Mouse (Mus musculus): ENCODE results near the gene Rgs3.
"Not testable (repeated sequence)": the region's sequence is repeated elsewhere in the genome, so short reads cannot be mapped to it uniquely, and the experiment has no call there.

Gene Rgs3

DNA sequence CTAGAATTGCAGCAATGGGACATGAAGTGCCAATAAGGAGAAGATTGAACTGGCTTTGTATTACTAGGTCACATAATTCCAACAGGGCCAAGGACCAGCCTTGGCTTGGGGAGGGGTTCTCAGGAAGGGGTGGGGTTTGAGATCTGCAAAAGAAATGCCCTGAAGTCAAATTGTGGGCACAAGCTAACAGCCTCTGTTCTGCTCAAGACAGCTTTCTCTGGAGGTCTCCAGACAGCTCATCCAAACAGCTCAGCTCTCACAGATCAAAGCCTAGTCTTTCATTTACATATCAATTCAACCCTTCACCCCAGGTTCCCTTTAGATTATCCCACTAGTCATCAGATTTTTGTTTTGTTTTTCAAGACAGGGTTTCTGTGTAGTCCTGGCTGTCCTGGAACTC, 14.8 kb upstream of the Rgs3 start:
- in situ Hi-C loops (cut with MboI, MseI): no loop called here

DNA sequence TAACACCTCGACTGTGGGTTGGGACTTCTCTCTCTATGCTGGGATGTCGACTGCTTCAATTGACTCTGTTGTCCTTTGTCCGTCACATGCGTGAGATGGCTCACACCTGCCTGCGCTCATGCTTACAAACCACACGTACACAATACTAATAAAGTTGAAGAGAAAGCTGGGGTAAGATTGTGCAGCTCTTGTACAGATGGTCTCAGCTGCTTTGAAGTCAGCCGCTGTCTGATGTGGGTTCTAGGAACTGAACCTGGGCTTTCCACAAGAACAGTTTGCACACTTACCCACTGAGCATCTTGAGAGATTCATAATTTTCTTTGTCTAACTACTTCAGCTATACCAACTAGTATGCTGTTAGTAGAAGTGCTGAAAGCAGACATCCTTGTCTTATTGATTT, 7.7 kb upstream of the Rgs3 start:
- in situ Hi-C loops (cut with MboI, MseI): no loop called here

DNA sequence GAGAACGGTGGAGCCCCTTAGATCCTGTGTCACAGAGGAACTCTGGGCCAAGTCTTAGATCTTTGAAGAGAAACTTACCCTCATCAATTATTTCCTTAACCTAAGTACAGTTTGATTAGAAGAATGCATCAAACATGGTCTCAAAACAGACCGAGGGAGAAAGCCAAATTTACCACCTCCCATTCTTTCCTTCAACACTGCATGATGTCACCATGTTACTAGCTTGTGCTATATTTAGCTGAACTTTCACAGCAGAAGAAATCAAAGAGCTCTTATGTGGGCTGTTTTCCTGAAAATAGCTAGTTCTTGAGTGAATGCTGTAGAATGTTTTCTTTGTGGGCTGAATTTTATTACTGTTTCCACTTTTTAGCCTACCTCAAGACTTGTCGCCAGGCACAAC, 2.2 kb upstream of the Rgs3 start:
- in situ Hi-C loops (cut with MboI, MseI): no loop called here

DNA sequence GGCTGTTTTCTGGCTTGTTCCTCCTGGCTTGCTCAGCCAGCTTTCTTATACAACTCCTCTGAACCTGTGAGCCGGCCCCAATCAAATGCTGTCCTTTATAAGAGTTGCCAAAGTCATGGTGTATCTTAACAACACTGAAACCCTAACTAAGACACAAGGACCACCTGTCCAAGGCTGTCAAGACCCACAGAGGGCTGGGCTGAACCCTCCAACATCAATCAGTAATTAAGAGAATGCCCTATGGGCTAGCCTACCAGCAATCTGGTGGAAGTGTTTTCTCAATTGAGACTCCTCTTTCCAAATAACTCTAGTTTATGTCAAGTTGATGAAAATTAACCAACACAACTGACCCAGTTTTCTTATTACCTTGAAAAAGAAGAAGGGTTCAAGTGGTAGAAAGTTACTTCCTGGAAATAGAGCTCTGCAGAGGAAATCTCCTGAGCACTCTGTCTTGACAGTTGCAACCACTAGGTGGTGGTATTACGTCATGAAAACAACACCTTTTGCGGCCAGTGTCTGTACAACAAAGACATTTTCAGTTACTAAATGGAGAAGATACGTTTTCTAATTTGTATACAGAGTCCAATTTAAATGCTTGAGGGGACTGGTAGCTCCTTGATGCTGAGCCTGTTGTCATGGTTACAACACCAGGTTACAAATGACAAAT, 1.4 kb downstream of the Rgs3 start:
- in situ Hi-C loops (cut with MboI, MseI): loop anchor here (5.0 kb wide), 2 partner anchors 136 to 196 kb away; no protein-coding TSS in a partner anchor

DNA sequence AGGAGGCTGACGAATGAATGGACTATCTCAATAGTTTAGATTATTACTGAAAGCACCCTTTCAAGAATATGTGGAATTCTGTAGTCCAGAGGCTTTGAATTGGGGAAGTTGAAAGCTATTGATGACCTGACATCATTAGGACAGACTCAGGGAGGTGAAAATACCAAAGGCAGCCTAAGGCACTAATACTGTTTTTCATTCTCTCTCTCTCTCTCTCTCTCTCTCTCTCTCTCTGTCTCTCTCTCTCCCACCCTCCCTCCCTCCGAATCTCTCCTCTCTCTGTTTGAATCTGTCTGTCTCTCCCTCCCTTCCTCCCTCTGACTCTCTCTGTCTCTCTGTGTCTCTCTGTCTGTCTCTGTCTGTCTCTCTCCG, 2.0 kb downstream of the Rgs3 start:
- in situ Hi-C loops (cut with MboI, MseI): loop anchor here (5.0 kb wide), 2 partner anchors 136 to 196 kb away; no protein-coding TSS in a partner anchor

DNA sequence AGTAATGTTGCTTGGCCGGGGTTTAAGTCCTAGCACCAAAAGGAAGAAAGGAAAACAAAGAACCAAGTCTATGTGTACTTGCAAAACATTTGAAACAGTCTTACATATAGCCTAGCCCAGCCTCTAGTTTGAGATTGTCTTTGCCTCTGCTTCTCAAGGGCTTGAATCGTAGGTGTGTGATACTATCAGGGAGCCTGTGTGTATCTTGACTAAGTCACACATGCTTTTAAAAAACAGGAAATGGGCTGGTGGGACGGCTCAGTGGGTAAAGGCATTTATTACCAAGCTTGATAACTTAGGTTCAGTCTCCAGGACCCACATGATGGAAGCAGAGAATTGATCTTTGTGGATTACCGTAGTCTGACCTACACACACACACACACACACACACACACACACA, 2.4 kb downstream of the Rgs3 start:
- in situ Hi-C loops (cut with MboI, MseI): loop anchor here (5.0 kb wide), 2 partner anchors 135 to 195 kb away; no protein-coding TSS in a partner anchor

DNA sequence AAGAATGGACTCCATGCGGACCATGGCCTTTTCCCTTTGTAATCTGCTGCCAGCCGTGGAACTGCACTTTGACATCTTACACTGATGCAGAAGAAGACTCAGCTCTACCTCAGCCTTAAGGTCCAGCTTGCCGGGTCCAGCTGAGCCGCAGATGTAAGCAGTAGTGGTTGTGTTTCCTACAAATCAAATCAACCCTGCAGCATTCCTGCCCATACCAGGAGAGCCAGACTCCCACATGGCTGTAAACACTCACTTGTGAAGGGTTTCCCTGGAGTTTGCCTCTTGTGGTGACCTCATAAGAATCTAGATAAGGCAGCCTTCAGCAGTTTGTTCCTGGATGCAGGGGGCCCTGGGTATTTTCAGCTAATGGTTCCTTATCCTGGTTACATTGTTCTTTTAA, 6.9 kb downstream of the Rgs3 start:
- in situ Hi-C loops (cut with MboI, MseI): loop anchor here (5.0 kb wide), 1 partner anchor 36 kb away; no protein-coding TSS in a partner anchor

DNA sequence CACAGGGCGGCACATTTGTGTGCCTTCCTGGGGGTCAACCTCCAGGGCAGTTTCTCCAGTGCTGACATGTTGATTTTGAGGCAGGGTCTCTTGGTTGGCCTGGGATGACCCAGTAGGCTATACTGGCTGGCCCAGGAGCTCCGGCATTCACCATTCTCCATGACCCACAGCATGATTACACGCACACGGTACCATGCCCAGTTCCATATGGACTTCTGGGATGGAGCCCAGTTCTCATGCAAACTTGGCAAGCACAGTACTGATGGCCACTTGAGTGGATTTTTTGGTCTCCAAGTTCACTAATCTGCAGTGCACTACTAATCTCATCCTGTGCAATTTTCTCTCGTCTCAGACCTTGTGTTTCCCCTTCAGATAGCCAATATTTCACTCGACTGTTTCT, 8.0 kb downstream of the Rgs3 start:
- in situ Hi-C loops (cut with MboI, MseI): loop anchor here (5.0 kb wide), 1 partner anchor 35 kb away; no protein-coding TSS in a partner anchor

DNA sequence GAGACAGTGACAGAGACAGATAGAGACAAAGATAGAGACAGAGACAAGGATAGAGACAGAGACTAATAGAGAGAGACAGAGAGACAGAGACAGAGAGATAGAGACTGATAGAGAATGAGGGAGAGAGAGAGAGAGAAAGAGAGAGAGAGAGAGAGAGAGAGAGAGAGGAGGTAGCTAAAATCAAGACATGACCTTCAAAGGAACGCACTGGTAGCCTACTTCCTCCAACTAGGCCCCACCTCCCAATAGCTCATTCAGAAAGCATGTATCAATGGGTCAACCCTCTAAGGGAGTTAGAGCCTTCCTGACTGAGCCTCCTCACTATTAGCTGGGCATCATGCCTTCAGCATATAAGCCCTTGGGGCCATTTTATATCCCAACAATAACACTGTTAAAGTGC, 8.7 kb downstream of the Rgs3 start:
- in situ Hi-C loops (cut with MboI, MseI): loop anchor here (5.0 kb wide), 1 partner anchor 34 kb away; no protein-coding TSS in a partner anchor

DNA sequence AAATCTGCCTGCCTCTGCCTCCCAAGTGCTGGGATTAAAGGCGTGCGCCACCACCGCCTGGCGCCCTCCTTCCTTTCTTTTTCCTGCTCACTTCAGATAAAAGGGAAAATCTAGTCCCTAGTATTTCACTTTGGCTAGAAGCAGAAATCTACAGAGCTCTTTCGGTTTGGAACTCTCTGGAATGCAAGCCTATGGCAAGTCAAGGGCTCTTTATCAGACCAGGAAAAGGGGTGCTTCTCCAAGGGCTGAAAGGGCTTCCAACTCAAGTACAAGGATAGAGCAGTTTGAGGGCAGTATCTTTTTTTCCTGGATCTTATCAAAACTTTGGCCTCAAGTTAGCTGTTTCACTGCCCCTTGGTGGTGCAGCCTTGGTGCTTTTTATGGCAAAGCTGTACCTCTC, 10.0 kb downstream of the Rgs3 start:
- in situ Hi-C loops (cut with MboI, MseI): loop anchor here (5.0 kb wide), 1 partner anchor 33 kb away; no protein-coding TSS in a partner anchor

DNA sequence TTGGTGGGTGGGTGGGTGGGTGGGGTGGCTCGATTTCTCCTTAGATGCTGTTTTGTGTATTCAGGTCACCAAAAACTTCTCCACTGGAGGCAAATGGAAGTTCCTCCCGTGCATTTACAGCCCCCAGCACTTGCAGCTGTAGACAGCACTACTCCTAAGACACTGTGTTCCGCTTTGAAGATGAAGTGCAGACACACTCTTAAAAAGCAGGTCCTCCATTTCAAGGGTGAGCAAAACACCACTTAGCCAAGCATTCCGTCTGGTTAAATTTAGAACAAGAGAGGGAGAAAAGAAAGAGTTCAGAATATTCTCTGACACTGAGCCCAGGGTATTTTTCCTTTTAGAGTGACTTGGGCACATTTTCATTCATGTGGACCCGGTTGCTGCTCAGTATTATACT, 10.4 kb downstream of the Rgs3 start:
- in situ Hi-C loops (cut with MboI, MseI): no loop called here

DNA sequence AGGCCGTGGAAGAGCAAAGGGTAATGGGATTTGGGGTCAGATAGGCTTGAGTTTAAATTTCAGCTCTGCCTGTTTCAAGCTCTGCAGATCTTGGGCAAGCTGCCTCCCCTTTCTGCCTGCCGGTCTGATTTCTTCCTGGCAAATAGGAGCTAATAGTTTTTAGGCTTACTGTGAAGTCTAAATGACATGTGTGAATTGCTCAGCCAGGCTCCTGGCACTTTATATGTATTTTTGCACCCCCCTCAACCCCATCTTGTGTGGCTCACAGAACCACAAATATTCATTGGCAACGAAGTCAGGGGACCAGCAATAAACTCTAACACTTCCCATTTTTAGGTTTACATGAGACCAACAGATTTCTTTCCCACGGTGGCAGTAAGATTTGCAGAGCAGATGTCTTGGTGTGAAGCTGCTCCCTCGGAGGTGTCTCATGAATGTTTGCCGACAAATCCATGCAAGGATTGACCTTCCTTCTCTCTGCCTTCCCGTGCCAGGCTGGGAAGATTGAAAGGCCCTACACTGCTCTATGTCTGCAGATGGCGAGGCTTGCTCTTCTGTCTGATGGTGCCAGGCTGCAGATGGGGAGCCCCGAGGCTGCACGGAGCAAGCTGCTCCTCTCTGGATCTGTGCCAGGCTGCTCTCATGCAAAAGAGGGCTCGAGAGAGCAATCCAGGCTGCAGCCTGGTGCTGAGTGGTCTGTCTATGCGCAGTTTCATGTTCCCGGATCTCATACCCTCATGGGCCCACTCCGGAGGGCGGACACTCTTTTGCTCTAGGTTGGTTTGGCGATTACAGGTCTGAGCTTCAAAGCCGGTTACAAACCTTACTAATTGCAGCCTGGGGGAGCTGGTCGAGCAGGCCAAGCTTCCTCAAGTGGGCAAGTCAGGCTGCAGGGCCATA, 23.0 kb downstream of the Rgs3 start:
- in situ Hi-C loops (cut with MboI, MseI): no loop called here

DNA sequence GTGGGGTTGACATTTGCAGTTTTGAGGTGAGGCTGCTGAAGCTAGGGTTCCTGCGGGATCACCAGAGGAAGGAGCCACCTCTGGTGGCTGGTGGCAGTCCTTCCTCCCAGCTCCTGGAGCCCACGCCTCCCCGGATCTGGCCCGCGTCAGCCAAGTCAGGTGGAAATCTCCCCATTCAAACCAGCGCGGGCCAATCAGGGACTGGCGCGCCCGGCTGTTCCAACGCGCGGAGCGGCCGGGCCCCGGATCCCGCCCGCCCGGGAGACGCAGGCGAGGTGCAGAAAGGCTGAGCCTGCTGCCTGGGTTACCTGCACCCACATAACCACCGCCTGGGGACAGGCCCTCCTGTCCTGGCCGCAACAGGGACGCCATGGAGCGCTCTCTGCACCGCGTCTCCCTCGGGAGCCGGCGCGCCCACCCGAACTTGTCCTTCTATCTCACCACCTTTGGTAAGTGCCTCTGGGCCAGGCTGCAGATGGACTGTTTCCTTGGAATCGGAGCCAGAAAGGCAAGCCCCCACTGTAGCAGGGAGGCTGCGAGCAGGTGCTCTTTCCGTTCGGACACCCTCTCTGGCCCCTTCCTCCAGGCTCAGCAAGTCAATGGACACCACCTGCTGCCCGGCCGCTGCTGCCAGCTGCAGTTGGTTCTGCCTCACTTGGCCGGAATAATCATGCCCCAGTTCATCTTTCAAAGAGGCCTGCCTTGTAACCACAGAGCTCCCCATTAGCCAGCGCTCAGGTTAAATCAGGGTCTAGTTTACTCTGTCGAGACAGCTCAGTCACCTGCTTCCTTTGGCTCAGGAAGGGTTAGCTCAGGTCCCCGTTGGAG, 23.8 kb downstream of the Rgs3 start:
- in situ Hi-C loops (cut with MboI, MseI): no loop called here

DNA sequence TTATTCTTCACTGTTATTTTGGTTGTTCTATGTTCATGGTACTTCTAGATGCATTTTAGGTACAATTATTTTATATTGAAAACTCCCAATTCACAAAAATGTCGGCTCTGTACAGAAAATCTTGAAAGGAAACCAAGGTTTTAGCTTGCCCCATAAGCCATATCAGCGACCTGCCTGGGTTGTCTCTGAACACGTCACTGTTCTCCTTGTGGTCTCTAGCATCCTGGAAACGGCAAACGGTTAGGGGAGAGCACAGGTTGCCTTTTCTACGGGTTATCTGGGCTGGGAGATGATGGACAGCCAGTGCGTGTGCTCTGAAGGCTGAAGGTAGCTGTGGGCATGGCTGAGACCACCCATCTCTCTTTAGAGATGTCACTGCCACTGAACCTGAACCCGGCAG, 27.4 kb downstream of the Rgs3 start:
- in situ Hi-C loops (cut with MboI, MseI): loop anchor here (5.0 kb wide), 1 partner anchor 40 kb away; no protein-coding TSS in a partner anchor

DNA sequence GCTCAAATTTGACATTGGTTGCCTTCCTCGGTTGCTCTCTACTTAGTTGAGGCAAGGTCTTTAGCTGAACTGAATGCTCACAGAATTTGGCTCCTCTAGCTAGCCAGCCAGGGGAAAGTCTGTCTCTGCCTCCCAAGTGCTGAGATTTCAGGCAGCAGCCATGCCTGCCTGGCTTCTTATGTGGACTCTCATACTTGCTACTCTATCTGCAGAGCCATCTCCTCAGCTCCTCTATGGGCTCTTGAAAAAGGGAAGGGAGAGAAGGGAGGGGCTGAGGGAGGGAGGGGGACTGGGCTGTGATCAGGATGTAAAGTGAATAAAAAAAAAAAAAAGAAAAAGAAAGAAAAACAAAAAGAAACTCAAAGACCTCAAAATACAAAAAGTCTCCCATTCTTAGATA, 31.2 kb downstream of the Rgs3 start:
- in situ Hi-C loops (cut with MboI, MseI): no loop called here

DNA sequence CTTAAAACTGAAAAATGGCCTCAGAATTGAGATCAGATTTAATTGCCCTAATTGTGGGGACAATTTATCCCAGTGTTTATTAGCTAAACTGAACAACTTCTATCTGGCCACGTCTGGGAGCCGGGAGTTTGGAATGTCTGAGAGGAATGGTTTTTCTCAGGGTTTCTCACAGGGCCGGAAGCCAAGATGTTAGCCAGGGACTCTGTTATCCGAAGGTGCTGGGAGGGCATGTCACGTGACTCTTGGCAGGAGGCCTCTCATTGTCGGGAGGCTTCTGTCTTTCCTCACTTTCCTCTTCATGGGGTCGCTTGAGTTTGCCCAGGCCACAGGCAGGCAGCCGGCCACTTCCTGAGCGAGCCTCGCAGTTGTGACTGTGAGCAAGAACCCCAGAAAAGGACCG, 31.7 kb downstream of the Rgs3 start:
- in situ Hi-C loops (cut with MboI, MseI): no loop called here

DNA sequence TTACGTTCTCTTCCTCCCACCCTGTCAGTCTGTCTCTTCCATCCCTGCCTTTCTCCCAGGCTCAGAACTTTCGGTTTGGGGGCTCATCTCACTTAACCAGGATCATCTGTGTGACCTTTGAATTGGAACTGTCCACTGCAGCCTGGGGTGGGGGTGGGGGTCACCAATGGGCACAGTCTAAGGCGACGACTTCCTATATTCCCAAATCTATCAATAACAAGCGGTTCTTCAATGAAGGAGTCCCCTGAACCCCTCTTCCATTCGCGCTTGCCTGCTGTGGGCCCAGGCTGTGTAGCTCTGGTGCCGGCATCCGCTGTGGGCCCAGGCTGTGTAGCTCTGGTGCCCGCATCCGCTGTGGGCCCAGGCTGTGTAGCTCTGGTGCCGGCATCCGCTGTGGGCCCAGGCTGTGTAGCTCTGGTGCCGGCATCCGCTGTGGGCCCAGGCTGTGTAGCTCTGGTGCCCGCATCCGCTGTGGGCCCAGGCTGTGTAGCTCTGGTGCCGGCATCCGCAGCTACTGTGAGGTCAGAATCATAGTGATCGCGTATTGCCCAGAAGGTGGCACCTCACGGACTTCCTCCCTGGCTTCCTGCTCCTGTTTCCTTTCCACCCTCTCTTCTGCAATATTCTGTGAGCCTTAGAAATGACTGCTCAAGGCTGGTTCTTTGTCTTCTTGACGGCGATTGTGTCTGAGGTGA, 34.0 kb downstream of the Rgs3 start:
- in situ Hi-C loops (cut with MboI, MseI): not testable (repeated sequence)

DNA sequence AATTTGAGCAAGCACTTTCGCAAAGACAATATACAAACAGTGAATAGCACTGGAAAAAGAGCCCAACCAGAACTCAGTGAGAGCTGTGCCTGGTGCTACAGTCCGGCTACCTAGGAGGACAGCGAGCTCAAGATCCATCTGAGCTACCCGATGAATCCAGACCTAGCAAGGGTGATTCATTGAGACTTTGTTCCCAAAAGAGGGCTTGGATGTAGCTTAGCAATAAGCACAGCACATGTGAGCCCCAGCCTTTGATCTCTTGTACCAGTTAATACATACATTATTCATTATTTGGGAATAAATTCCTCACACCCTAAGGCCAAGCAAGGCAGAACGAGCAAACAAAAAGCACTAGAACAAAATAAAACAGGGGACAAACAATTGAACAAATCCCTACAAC, 34.8 kb downstream of the Rgs3 start:
- in situ Hi-C loops (cut with MboI, MseI): no loop called here

DNA sequence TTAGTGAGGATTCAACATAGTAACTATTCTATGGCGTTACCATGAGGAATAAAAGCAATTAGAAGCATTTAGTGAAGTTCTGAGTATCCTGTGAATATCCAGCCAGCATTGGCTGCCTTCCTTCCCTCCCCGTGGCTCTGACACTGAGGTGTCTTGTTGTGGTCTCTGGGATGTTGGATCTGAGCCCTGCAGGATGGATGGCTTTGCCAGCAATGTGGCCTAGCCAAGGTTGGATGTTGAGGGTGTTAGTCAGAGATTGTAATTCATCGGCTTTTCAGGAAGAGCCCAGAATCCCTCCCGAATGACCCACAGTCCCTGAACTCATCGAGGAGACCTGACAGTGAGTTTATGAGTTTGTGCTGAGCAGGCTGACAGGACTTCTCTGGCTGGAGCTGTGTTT, 36.4 kb downstream of the Rgs3 start:
- in situ Hi-C loops (cut with MboI, MseI): no loop called here

DNA sequence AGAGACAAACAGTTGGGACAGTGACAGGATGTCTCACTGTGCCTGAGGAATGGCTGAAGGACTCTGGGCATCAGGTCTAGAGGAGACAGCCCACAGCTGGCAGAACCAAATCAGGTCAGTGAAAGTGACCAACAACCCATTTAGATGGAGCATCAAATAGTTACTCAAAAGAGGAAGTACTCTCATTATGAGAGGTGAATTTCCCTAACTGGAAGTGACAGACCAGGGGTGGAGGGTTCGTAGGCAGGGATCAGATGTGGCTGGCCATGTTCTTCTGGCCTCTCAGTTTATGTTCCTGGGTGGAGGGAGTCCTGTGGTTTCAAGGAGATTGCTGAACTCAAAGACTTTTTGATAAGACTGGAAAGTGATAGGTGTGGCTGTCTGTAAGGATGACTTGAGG, 40.9 kb downstream of the Rgs3 start:
- in situ Hi-C loops (cut with MboI, MseI): loop anchor here (5.0 kb wide), 1 partner anchor 33 kb away; no protein-coding TSS in a partner anchor

DNA sequence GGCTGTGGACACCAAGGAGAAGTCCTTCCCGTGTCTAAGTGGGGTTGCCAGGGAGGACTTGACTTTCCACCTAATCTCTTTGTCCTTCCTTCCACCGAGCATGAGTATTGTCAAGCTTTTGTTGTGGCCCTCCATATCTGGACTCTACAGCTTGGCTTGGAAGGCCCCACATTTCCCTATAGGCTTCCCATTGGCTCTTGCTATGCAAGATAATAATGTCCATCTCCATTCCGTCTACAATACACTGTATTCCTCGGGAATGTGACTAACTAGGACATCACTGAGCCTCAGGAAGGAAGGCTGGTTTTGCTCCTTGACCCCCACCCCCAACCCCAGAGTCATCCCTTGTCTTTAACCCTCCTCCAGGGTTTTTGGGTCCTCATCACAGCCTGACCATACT, 44.0 kb downstream of the Rgs3 start:
- in situ Hi-C loops (cut with MboI, MseI): loop anchor here (5.0 kb wide), 1 partner anchor 36 kb away; no protein-coding TSS in a partner anchor
